Mouse (Mus musculus) adrenal gland, postnatal 36 days (tissue): ENCODE results near the gene Olfr782. TPM values are rescaled to one million over a fixed set of nuclear protein-coding genes. Genes with fewer than 3 reads are reported as not detected.
"Not testable (repeated sequence)": the region's sequence is repeated elsewhere in the genome, so short reads cannot be mapped to it uniquely, and the experiment has no call there.

ENCODE experiments used
- DNase-seq, 2 experiments: peaks; one replicate each; pipeline ENCODE4 v3.0.0; 2021; ENCODE audit warnings: mixed read lengths in 1 of 2
- long read RNA-seq, 2 experiments: library from polyadenylated mRNA; stranded (forward); transcript quantifications; one replicate each; pipeline ENCODE4 v2.0.0; 2021; ENCODE audit warnings: borderline sequencing depth in 2 of 2
- total RNA-seq, 2 experiments: library from RNA; stranded (reverse); gene quantifications; 2 replicates each; pipeline ENCODE4 v1.2.3; 2021

Gene Olfr782
- total RNA-seq: not detected
- long read RNA-seq, experiment 1: 0 reads
- long read RNA-seq, experiment 2: 0 reads

- no peak for DNase-seq
Observed at GRCm38 (mm10) chr10:129348550-129348949, at the start of gene Olfr782. Olfr782 (plus strand) TSS chr10:129348850.

- DNase-seq: not testable (repeated sequence)
Observed at GRCm38 (mm10) chr10:129312973-129313372, 35.7 kb upstream of the Olfr782 start.

- not testable (repeated sequence) for DNase-seq
Observed at GRCm38 (mm10) chr10:129313521-129313920, 35.1 kb upstream of the Olfr782 start.

- no peak for DNase-seq
Observed at GRCm38 (mm10) chr10:129317817-129318216, 30.8 kb upstream of the Olfr782 start, which contains the start of gene Olfr780. Olfr780 (plus strand) TSS chr10:129318117.

- no peak for DNase-seq
Observed at GRCm38 (mm10) chr10:129328554-129328953, 20.1 kb upstream of the Olfr782 start, which contains the start of gene Olfr781. Olfr781 (plus strand) TSS chr10:129328854.

- not testable (repeated sequence) for DNase-seq
Observed at GRCm38 (mm10) chr10:129352475-129352874, 3.8 kb downstream of the Olfr782 start.

GRCm38 (mm10) chr10:129356496-129356895 lies 7.8 kb downstream of the Olfr782 start:
- DNase-seq: not testable (repeated sequence)

- DNase-seq: no peak
Observed at GRCm38 (mm10) chr10:129357307-129357706, 8.7 kb downstream of the Olfr782 start.

GRCm38 (mm10) chr10:129374051-129374450 lies 25.4 kb downstream of the Olfr782 start:
- DNase-seq: not testable (repeated sequence)

GRCm38 (mm10) chr10:129383783-129384182 lies 35.1 kb downstream of the Olfr782 start, which contains the start of gene Olfr784:
Olfr784 (plus strand) TSS chr10:129384083.
- DNase-seq: no peak

GRCm38 (mm10) chr10:129400892-129401291 lies 52.2 kb downstream of the Olfr782 start:
- no peak for DNase-seq

Other genes with a start within 250 kb of the Olfr782 start
- gene Olfr768, start 249.5 kb upstream of the Olfr782 start, total RNA-seq: not detected
- not detected for gene Olfr769, start 231.0 kb upstream of the Olfr782 start, total RNA-seq
- gene Olfr770, start 209.9 kb upstream of the Olfr782 start, total RNA-seq: not detected
- gene Olfr771, start 184.1 kb upstream of the Olfr782 start, total RNA-seq: not detected
- not detected for gene Olfr772, start 170.9 kb upstream of the Olfr782 start, total RNA-seq
- gene Olfr773, start 161.4 kb upstream of the Olfr782 start, total RNA-seq: not detected
- not detected for gene Olfr774, start 112.6 kb upstream of the Olfr782 start, total RNA-seq
- gene Olfr775, start 100.4 kb upstream of the Olfr782 start, total RNA-seq: not detected
- not detected for gene Olfr776, start 89.7 kb upstream of the Olfr782 start, total RNA-seq
- not detected for gene Olfr777, start 77.4 kb upstream of the Olfr782 start, total RNA-seq
- gene Olfr780, start 30.7 kb upstream of the Olfr782 start, total RNA-seq: not detected
- not detected for gene Olfr781, start 20.0 kb upstream of the Olfr782 start, total RNA-seq
- not detected for gene Olfr784, start 35.2 kb downstream of the Olfr782 start, total RNA-seq
- gene Olfr785, start 56.6 kb downstream of the Olfr782 start, total RNA-seq: not detected
- not detected for gene Olfr786, start 78.5 kb downstream of the Olfr782 start, total RNA-seq
- gene Olfr787, start 113.0 kb downstream of the Olfr782 start, total RNA-seq: not detected
- not detected for gene Olfr788, start 122.1 kb downstream of the Olfr782 start, total RNA-seq
- not detected for gene Olfr789, start 135.9 kb downstream of the Olfr782 start, total RNA-seq
- not detected for gene Olfr790, start 149.6 kb downstream of the Olfr782 start, total RNA-seq
- not detected for gene Olfr791, start 172.9 kb downstream of the Olfr782 start, total RNA-seq
- gene Olfr792, start 190.3 kb downstream of the Olfr782 start, total RNA-seq: not detected
- gene Olfr794, start 218.8 kb downstream of the Olfr782 start, total RNA-seq: not detected